Mouse (Mus musculus) brain, embryonic 14.5 days (tissue): Measurements from ENCODE around the gene Oprd1.

ENCODE experiments used
- CTCF ChIP-seq: fragments of 200-500 bp; IDR thresholded peaks from 2 replicates; pipeline ENCODE4 v1.5.1; 2012; ENCODE audit warnings: inconsistent platforms, mild to moderate bottlenecking, moderate library complexity, borderline replicate concordance; ENCODE audit not compliant: insufficient read depth, insufficient read length; ENCODE audit errors: extremely low read depth
- POLR2A ChIP-seq: fragments of 200-500 bp; IDR thresholded peaks from 2 replicates; pipeline ENCODE4 v1.6.1; 2012; ENCODE audit warnings: mild to moderate bottlenecking, inconsistent platforms, borderline replicate concordance; ENCODE audit not compliant: poor library complexity, insufficient read depth, insufficient read length, severe bottlenecking; ENCODE audit errors: extremely low read depth

- TF ChIP-seq CTCF: peak; percentile 88
- TF ChIP-seq POLR2A: no peak
These were observed 64.6 kb downstream of the Oprd1 start for GRCm38 (mm10) chr4:132079555-132080275.
